Mouse (Mus musculus): ENCODE data around the gene Senp1. TPM values are rescaled to one million over a fixed set of nuclear protein-coding genes. Genes with fewer than 3 reads are reported as not detected.

Gene Senp1
- polyA plus RNA-seq, 1 experiment from 2014 or later = 26.9 TPM

Other genes starting within 250 kb of the Senp1 start
- 27.4 and 27.8 TPM in 2 replicates for gene Hdac7, start 249.2 kb downstream of the Senp1 start, polyA plus RNA-seq (2016; fragmentation: Nextera tagmentation; extraction: Ambion mirVana)
- gene Vdr, start 183.1 kb downstream of the Senp1 start, polyA plus RNA-seq (2016; fragmentation: Nextera tagmentation; extraction: Ambion mirVana) = 1.4 and 1.6 TPM in 2 replicates
- 28.5 and 32.2 TPM in 2 replicates for gene Tmem106c, start 129.5 kb downstream of the Senp1 start, polyA plus RNA-seq (2016; fragmentation: Nextera tagmentation; extraction: Ambion mirVana)
- 78.0 and 78.9 TPM in 2 replicates for gene Col2a1, start 89.0 kb downstream of the Senp1 start, polyA plus RNA-seq (2016; fragmentation: Nextera tagmentation; extraction: Ambion mirVana)
- gene Pfkm, start 1.2 kb downstream of the Senp1 start, polyA plus RNA-seq (2016; fragmentation: Nextera tagmentation; extraction: Ambion mirVana) = 80.3 and 82.2 TPM in 2 replicates
- 76.2 and 78.9 TPM in 2 replicates for gene Asb8, start 71.9 kb upstream of the Senp1 start, polyA plus RNA-seq (2016; fragmentation: Nextera tagmentation; extraction: Ambion mirVana)
- 1.4 TPM in 2 replicates for gene Ccdc184, start 73.4 kb upstream of the Senp1 start, polyA plus RNA-seq (2016; fragmentation: Nextera tagmentation; extraction: Ambion mirVana)
- gene Olfr288, start 101.8 kb upstream of the Senp1 start, polyA plus RNA-seq (2016; fragmentation: Nextera tagmentation; extraction: Ambion mirVana) = not detected in 2 replicates
- not detected in 2 replicates for gene Gm44579, start 127.2 kb upstream of the Senp1 start, polyA plus RNA-seq (2016; fragmentation: Nextera tagmentation; extraction: Ambion mirVana)
- gene Olfr287, start 127.3 kb upstream of the Senp1 start, polyA plus RNA-seq (2016; fragmentation: Nextera tagmentation; extraction: Ambion mirVana) = not detected in 2 replicates
- not detected in 2 replicates for gene Olfr286, start 140.7 kb upstream of the Senp1 start, polyA plus RNA-seq (2016; fragmentation: Nextera tagmentation; extraction: Ambion mirVana)
- gene H1fnt, start 163.5 kb upstream of the Senp1 start, polyA plus RNA-seq (2016; fragmentation: Nextera tagmentation; extraction: Ambion mirVana) = not detected in 2 replicates
- 1.5 and 1.7 TPM in 2 replicates for gene Zfp641, start 202.4 kb upstream of the Senp1 start, polyA plus RNA-seq (2016; fragmentation: Nextera tagmentation; extraction: Ambion mirVana)
- gene Olfr285, start 223.6 kb upstream of the Senp1 start, polyA plus RNA-seq (2016; fragmentation: Nextera tagmentation; extraction: Ambion mirVana) = not detected in 2 replicates
- not detected in 2 replicates for gene Olfr284, start 247.2 kb upstream of the Senp1 start, polyA plus RNA-seq (2016; fragmentation: Nextera tagmentation; extraction: Ambion mirVana)